Mouse (Mus musculus) liver, postnatal 0 days (tissue): ENCODE measurements around the gene Ypel3. TPM values are rescaled to one million over a fixed set of nuclear protein-coding genes. Genes with fewer than 3 reads are reported as not detected.

Experiments
- ATAC-seq: fragments of 200-750 bp; cut with Nextera tagmentation; 2 replicates; pipeline ENCODE4 v1.8.0; 2017; ENCODE audit warnings: mild to moderate bottlenecking, moderate library complexity
- DNase-seq: peaks from one replicate; pipeline ENCODE4 v3.0.0-alpha.2; 2016
- H3K27ac ChIP-seq: fragments of 300-500 bp; sonication (generic); 2 replicates; pipeline ENCODE4 v1.5.1; 2014; ENCODE audit warnings: antibody characterized with exemption, moderate library complexity, mild to moderate bottlenecking, low read depth
- H3K27me3 ChIP-seq: fragments of 300-500 bp; sonication (generic); 2 replicates; pipeline ENCODE4 v1.6.1; 2014; ENCODE audit warnings: low read length, control low read depth, mixed read lengths; ENCODE audit not compliant: insufficient read depth
- H3K36me3 ChIP-seq: fragments of 300-500 bp; sonication (generic); replicated peaks from 2 replicates; pipeline ENCODE4 v1.6.1; 2014; ENCODE audit warnings: mild to moderate bottlenecking, control low read depth, low read length, moderate library complexity, mixed read lengths; ENCODE audit not compliant: insufficient read depth
- H3K4me1 ChIP-seq: fragments of 300-500 bp; sonication (generic); 2 replicates; pipeline ENCODE4 v1.6.1; 2014; ENCODE audit warnings: antibody characterized with exemption, mild to moderate bottlenecking, control low read depth; ENCODE audit not compliant: insufficient read depth
- H3K4me2 ChIP-seq: fragments of 300-500 bp; sonication (generic); 2 replicates; pipeline ENCODE4 v1.6.1; 2014; ENCODE audit warnings: low read depth, mild to moderate bottlenecking, low read length, moderate library complexity, mixed read lengths
- H3K4me3 ChIP-seq: fragments of 300-500 bp; sonication (generic); 2 replicates; pipeline ENCODE4 v1.5.1; 2014; ENCODE audit warnings: low read depth, low read length
- H3K9ac ChIP-seq: fragments of 300-500 bp; sonication (generic); replicated peaks from 2 replicates; pipeline ENCODE4 v1.6.1; 2014; ENCODE audit warnings: mild to moderate bottlenecking, moderate library complexity
- H3K9me3 ChIP-seq: fragments of 300-500 bp; sonication (generic); 2 replicates; pipeline ENCODE4 v1.6.1; 2016; ENCODE audit warnings: mild to moderate bottlenecking, control low read depth, low read length, mixed read lengths
- CTCF ChIP-seq: sonication (generic); IDR thresholded peaks from 2 replicates; pipeline ENCODE4 v1.5.1; 2016; ENCODE audit warnings: antibody characterized with exemption, low read depth
- EP300 ChIP-seq: IDR thresholded peaks from 2 replicates; pipeline ENCODE4 v1.6.1; 2016; ENCODE audit warnings: antibody characterized with exemption, low read depth, mild to moderate bottlenecking
- WGBS: fragments of 180-500 bp; shearing (Covaris S2); extraction: QIAGEN DNeasy Blood & Tissue Kit; methylation state at CpG from one replicate; pipeline ENCODE4 v1.1.7; 2014; ENCODE audit not compliant: insufficient replicate concordance; 5-methylcytosine and 5-hydroxymethylcytosine counted together
- polyA plus RNA-seq: library from polyadenylated mRNA; unstranded; fragments of >200 nt; fragmentation: Nextera tagmentation; extraction: Ambion mirVana; gene quantifications from 2 replicates; pipeline ENCODE4 v1.2.1, GENCODE M21; 2015

Ypel3 gene
- polyA plus RNA-seq, 1 experiment from 2014 or later = 65.0 TPM

GRCm38 (mm10) chr7:126779983-126780970 lies 3.5 kb downstream of the Ypel3 start:
- H3K9ac ChIP-seq = peak overlapping the region; percentile 57
- H3K4me2 ChIP-seq = peak overlapping the region; percentile 88
- peak overlapping the region; percentile 47 for H3K4me3 ChIP-seq
- peaks cover 53% of the 10 kb centered on the region for H3K4me1 ChIP-seq
- peak; percentile 92 for DNase-seq
- no peaks in the 10 kb centered on the region for H3K9me3 ChIP-seq
- H3K36me3 ChIP-seq = peaks cover 30% of the 10 kb centered on the region
- TF ChIP-seq EP300 (no peak), CTCF (peak; percentile 98)
- peak overlapping the region; percentile 41 for H3K27ac ChIP-seq
- no peaks in the 10 kb centered on the region for H3K27me3 ChIP-seq
- WGBS = 1% methylated on average over 21 of the region's 21 CpGs
- ATAC-seq = peak; percentile 58

DNA sequence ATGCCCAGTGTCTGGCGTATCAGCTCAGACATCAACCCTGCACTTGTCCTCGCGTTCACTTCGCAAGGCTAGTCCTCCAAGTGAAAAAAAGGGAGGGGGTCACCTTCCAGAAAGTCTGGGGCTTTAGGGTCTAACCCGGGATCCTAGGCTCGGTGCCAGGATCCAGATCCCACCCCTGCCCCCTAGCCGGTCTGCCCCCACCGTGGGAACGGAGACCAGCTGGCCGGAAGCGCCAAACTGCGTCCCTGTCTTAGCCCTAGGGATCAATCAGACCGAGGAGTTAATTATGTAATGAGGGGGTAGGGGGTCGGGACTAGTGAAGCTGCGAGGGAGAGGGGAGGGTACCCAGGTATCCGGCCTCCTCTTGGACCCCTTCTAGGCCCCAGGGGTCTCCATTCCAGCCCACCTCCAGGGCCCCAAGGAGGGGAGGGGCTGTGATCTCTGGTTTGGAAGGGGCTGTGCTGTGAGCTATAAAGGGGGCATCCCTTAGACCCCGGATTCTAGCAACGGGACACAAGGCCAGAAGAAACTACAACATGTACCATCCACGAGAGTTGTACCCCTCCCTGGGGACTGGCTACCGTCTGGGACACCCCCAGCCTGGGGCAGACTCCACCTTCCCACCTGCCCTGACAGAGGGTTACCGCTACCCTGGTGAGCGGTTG lies 4.3 kb downstream of the Ypel3 start, which contains the start of gene Tbx6:
TSS of gene Tbx6 (plus strand) at position 513 of the 665 bp plus-strand sequence.
- Histone ChIP-seq H3K9me3 (no peaks in the 10 kb centered on the region), H3K4me2 (peak within 1 kb of the TSS; percentile 88), H3K9ac (peak within 1 kb of the TSS; percentile 57), H3K36me3 (peaks cover 38% of the 10 kb centered on the region), H3K4me3 (peak within 1 kb of the TSS; percentile 47), H3K27me3 (no peaks in the 10 kb centered on the region), H3K27ac (peak within 1 kb of the TSS; percentile 48; the same call in 1 of the 2 replicates), H3K4me1 (peaks cover 49% of the 10 kb centered on the region)
- 21% methylated on average over 22 of the region's 22 CpGs for WGBS
- DNase-seq (no peak), ATAC-seq (no peak)
- TF ChIP-seq CTCF (no peak), EP300 (no peak)

DNA sequence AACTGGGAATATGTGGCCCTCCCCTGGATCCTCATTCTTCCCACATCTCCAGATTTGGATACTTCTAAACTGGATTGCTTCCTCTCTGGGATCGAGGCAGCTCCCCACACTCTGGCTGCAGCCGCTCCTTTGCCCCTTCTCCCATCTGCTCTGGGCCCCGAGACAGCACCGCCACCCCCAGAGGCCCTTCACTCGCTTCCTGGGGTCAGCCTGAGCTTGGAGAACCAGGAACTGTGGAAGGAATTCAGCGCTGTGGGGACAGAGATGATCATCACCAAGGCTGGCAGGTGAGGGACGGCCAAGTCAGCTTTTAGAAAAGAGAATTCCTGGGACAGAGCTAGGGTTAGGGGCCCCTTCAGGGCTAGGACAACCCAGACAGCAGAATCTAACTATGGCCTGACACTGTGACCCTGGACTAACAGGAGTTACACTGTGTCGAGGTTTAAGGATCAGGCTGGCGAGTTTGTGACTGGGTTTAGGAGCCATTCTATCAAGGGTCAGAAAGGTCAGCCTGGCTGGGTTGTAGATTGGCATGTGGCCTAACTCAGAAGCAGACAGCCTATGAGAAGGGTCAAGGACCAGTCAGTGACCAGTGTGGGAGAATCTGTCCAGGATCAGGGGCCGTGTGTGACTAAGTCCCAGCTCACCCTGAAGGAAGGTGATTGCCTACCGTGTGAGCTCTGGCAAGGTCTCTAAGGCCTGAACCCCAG lies 5.1 kb downstream of the Ypel3 start:
- DNase-seq (no peak), ATAC-seq (peak; percentile 9; the same call in 1 of the 2 replicates)
- Histone ChIP-seq H3K9me3 (no peaks in the 10 kb centered on the region), H3K4me3 (no peak overlapping the region), H3K4me1 (peaks cover 44% of the 10 kb centered on the region), H3K9ac (peak overlapping the region; percentile 57; the same call in 1 of the 2 replicates), H3K27me3 (no peaks in the 10 kb centered on the region), H3K36me3 (peaks cover 45% of the 10 kb centered on the region), H3K4me2 (no peak overlapping the region), H3K27ac (peak overlapping the region; percentile 48; the same call in 1 of the 2 replicates)
- 59% methylated on average over 11 of the region's 11 CpGs for WGBS
- TF ChIP-seq CTCF (no peak), EP300 (no peak)

GRCm38 (mm10) chr7:126782693-126783092 lies 5.9 kb downstream of the Ypel3 start:
- Histone ChIP-seq H3K4me1 (peaks cover 40% of the 10 kb centered on the region), H3K36me3 (peaks cover 54% of the 10 kb centered on the region), H3K4me2 (no peak overlapping the region), H3K9ac (no peak overlapping the region), H3K27me3 (no peaks in the 10 kb centered on the region), H3K9me3 (no peaks in the 10 kb centered on the region), H3K27ac (no peak overlapping the region), H3K4me3 (no peak overlapping the region)
- no peak for DNase-seq
- TF ChIP-seq CTCF (no peak), EP300 (no peak)
- no peak for ATAC-seq
- 73% methylated on average over 13 of the region's 13 CpGs for WGBS

DNA sequence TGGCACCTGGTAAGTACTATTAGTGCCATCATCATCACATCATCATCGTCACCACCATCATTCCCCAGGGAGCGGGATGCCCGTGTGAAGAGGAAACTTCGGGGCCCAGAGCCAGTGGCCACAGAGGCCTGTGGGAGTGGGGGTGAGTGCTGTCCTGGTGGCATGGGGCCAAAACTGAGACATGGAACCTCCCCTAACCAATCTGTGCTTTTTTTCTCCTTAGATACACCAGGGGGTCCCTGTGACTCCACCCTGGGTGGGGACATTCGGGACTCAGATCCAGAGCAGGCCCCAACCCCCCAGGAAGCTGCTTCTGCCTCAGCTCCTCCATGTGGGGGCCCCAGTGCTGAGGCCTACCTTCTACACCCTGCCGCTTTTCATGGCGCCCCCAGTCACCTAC lies 7.7 kb downstream of the Ypel3 start:
- ATAC-seq = no peak
- Histone ChIP-seq H3K36me3 (peaks cover 57% of the 10 kb centered on the region), H3K4me3 (no peak overlapping the region), H3K27ac (no peak overlapping the region), H3K9me3 (no peaks in the 10 kb centered on the region), H3K9ac (no peak overlapping the region), H3K4me1 (peaks cover 32% of the 10 kb centered on the region), H3K27me3 (no peaks in the 10 kb centered on the region), H3K4me2 (no peak overlapping the region)
- no peak for TF ChIP-seq EP300
- no peak for TF ChIP-seq CTCF
- 90% methylated on average over 7 of the region's 7 CpGs for WGBS
- no peak for DNase-seq

GRCm38 (mm10) chr7:126785056-126785455 lies 8.3 kb downstream of the Ypel3 start:
- no peak overlapping the region for H3K9ac ChIP-seq
- 91% methylated on average over 4 of the region's 4 CpGs for WGBS
- TF ChIP-seq CTCF = no peak
- TF ChIP-seq EP300 = no peak
- ATAC-seq = no peak
- no peak for DNase-seq
- H3K36me3 ChIP-seq = peaks cover 63% of the 10 kb centered on the region
- H3K4me3 ChIP-seq = no peak overlapping the region
- H3K27ac ChIP-seq = no peak overlapping the region
- no peaks in the 10 kb centered on the region for H3K27me3 ChIP-seq
- H3K4me2 ChIP-seq = no peak overlapping the region
- peaks cover 26% of the 10 kb centered on the region for H3K4me1 ChIP-seq
- H3K9me3 ChIP-seq = no peaks in the 10 kb centered on the region
